Mouse (Mus musculus) gastrocnemius, postnatal 14 days (tissue): ENCODE results near the gene Cdhr2. TPM values are rescaled to one million over a fixed set of nuclear protein-coding genes. Genes with fewer than 3 reads are reported as not detected.

Source experiments
- DNase-seq: peaks from one replicate; pipeline ENCODE4 v3.0.0; 2021; ENCODE audit warnings: mixed read lengths
- intact Hi-C: fragments of 180-260 bp; cut with DNase I; formaldehyde crosslinking; loops from one replicate; pipeline ENCODE4 v1.15.1; 2025; ENCODE audit warnings: low total_unique reads
- total RNA-seq, 2 experiments: library from RNA; stranded (reverse); gene quantifications; 2 replicates each; pipeline ENCODE4 v1.2.3; 2021

Cdhr2 gene
- total RNA-seq, 2 experiments from 2014 or later = not detected

DNA sequence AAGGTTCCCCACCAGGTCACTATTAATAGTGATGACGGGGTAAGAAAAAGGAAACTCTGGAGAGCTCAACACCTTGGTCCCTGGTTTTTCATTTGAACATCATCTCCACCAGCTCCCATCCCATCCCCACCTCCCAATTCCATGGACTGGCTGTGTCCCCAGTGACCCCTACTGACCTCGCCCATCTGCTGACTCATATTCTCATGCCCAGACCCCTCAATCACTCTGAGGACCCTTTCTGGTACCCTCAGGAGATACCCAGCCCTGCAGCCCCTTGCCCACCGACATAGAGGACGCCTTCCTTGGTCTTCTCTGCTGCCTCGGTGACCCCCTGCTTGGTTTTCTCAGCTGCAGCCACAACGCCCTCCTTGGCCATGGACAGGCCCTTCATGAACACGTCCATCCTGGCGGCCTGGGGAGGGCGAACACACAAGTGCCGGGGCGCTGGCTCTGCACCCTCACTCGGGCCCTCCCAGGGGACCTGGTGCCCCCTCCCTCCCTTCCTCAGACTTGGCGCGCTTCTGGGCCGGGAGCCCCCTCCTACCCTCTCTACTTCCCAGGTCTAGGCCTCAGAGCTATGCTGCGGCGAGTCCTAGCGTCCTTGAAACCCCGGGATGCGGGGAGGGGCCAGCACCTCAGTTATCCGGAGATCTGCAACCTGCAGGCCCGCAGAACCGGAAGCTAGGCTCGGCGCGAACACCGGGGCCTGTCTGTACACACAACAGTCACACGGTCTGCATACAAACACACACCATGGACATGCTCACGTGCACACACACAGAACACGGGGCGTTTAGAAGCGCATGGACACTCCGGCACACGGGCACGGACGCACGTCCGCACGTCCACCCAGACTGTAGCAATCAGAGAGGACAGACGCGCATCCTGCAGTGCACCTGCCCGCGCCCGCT is 64.3 kb downstream of the Cdhr2 start:
- intact Hi-C loops = no loop called here

DNA sequence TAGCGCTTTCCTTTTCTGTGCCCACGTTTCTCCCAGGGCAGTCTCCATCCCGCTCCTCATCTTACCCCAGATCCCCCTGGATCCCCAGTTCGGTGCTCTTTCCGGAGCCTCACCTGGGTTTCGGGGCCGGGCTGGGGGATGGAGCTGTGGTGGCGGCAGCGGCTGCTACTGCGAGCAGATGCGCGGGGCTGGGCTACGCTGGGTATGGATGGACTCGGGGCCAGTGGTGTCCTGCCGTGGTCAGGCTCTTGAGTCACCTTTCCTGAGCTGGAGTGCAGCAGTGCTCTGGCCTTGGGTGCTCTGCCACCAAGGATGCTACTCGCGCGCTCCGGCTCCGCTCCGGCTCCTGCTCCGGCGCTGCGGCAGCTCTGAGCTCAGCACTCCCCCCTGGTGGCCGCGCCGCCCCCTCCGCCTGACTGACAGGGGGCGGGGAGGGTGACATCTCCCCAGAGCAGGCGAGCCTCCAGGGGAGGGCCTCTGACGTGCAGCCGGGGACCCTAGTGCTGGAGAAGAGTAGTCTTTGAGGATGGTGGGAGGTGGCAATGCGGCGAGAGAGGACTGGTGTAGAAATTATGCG is 65.0 kb downstream of the Cdhr2 start, which contains the start of gene Sncb:
Gene Sncb, minus strand, starts transcription at position 404 of the 577 bp plus-strand sequence.
- intact Hi-C loops = no loop called here
- peak; percentile 53 for DNase-seq

More for the DNA sequence above, 64.3 kb downstream of the Cdhr2 start:
- no peak for DNase-seq

DNA sequence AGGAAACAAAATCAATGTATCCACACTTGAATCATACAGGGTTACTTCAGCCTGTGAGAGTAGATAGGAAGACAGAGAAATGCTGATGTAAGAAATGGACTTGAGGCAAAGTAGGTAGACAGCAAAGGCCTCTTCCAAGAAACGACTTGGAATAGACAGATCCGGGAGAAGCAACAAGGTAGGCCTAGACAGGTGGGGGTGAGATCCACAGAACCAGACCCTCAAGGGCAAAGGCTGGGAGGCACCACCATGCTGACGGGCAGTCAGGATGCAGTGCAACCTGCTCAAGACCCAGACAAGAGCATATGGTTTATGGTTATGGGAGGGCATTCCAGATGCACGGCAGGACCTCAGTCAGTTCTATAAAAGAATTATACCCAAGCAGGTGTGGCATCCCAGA is 65.8 kb downstream of the Cdhr2 start:
- no peak for DNase-seq

DNA sequence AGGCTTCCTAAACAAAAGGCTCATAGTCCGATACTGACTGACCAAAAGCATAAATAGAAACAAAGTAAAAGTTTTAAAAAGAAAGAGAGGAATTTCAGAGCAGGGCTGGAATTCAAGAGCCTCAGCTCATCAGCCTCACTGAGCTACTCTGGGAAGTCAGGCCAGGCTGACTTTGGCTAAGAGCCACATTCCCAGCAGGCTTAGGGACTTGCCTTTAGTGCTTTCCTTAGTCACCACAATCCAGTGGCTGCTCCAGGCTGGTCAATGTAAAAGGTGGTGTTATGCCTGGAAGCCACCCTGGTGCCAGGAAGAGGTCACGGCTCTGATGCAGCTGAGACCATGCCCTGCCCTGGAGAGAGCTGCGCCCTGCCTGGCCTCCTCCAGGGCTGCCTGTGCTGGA is 79.3 kb downstream of the Cdhr2 start:
- peak; percentile 58 for DNase-seq
- intact Hi-C loops = no loop called here

More for the DNA sequence above, 65.8 kb downstream of the Cdhr2 start:
- intact Hi-C loops = no loop called here

DNA sequence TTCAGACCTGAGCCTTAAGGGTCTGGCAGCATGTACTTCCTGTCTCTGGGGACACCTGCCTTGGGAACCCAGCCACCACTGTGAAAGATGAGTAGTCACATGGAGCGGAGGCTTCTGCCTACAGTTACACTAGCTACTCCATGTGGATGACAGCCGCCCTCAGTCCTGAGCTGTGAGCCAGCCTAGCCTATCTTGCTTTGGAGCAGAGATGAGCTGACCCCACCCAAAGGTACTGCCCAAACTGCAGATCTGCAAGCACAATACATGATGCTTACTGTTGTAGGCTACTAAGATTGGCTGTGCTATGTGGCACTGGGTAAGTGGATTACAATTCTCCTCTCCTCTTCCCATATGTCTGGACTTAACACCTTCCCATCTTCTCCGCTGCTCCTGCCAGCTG is 79.8 kb downstream of the Cdhr2 start:
- no peak for DNase-seq
- intact Hi-C loops = no loop called here

DNA sequence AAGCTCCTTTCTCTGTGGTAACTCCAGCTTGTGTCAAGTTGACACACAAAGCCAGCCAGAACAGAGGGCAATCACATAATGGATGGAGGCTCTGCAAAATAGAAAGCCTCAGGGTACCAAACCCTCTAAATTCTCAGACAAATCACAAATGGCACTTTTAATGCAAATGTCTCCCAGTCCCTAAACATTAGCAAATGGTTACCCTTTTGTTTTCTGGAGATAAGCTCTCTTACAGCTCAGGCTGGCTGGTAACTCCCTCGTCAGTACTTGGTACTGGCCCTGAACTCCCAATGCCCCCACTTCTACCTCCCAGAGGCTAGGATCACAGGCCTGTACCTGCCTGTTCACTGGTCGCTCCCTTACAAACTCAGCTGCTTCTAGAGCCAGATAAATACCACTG is 82.0 kb downstream of the Cdhr2 start:
- intact Hi-C loops = no loop called here
- no peak for DNase-seq

DNA sequence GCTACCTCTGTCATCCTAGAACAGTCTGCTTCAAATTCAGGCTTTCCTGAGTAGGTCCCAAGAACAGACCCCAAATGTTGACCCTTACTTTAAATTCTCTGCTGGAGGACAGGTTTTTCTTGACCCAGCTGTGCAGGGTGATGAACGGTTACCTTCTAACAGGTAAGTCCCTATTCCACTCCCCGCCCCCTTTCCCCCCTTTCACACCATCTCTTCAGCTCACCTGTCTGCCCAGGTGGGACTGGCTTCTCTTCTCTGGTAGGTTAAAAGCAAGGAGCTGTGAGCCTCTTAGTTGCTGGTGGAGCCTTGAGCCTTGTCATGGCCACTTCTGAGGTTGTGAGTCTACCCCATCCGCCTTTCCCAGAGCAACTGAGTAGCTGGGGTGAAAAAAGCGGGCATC is 82.4 kb downstream of the Cdhr2 start, which contains the start of gene Eif4e1b:
Gene Eif4e1b, plus strand, starts transcription at position 301 of the 400 bp plus-strand sequence.
- intact Hi-C loops = no loop called here
- DNase-seq = no peak

Other genes starting within 250 kb of the Cdhr2 start
- gene Thoc3, start 232.6 kb upstream of the Cdhr2 start, total RNA-seq = 10 to 100 TPM; 16.1 to 18.5 TPM
- 1 to 10 TPM; 1.7 to 2.4 TPM for gene Simc1, start 197.7 kb upstream of the Cdhr2 start, total RNA-seq
- gene 4833439L19Rik, start 136.0 kb upstream of the Cdhr2 start, total RNA-seq = 100 to 1,000 TPM in 1 of 2 experiments, 10 to 100 TPM in 1; 97.4 to 106 TPM
- 1 to 10 TPM; 2.9 to 3.7 TPM for gene Arl10, start 126.4 kb upstream of the Cdhr2 start, total RNA-seq
- gene Nop16, start 111.4 kb upstream of the Cdhr2 start, total RNA-seq = 10 to 100 TPM; 17.6 to 19.4 TPM
- 100 to 1,000 TPM; 126 to 131 TPM for gene Higd2a, start 111.3 kb upstream of the Cdhr2 start, total RNA-seq
- 10 to 100 TPM; 86.4 to 95.0 TPM for gene Cltb, start 90.1 kb upstream of the Cdhr2 start, total RNA-seq
- gene Faf2, start 79.7 kb upstream of the Cdhr2 start, total RNA-seq = 10 to 100 TPM; 16.8 to 17.7 TPM
- gene Rnf44, start 7.6 kb upstream of the Cdhr2 start, total RNA-seq = 10 to 100 TPM; 25.7 to 26.0 TPM
- under 1 TPM; 0.09 to 0.12 TPM for gene Gprin1, start 48.4 kb downstream of the Cdhr2 start, total RNA-seq
- under 1 TPM in 1 of 2 experiments, not detected in 1; 0.18 TPM for gene Sncb, start 65.1 kb downstream of the Cdhr2 start, total RNA-seq
- not detected for gene Eif4e1b, start 82.5 kb downstream of the Cdhr2 start, total RNA-seq
- 10 to 100 TPM; 23.0 to 25.8 TPM for gene Tspan17, start 87.9 kb downstream of the Cdhr2 start, total RNA-seq
- 1 to 10 TPM; 3.5 to 4.2 TPM for gene Unc5a, start 247.9 kb downstream of the Cdhr2 start, total RNA-seq